Mouse (Mus musculus) heart, postnatal 0 days (tissue): Measurements from ENCODE around the gene Gm37240. TPM values are rescaled to one million over a fixed set of nuclear protein-coding genes. Genes with fewer than 3 reads are reported as not detected.

Source experiments
- ATAC-seq: fragments of 200-750 bp; cut with Nextera tagmentation; 2 replicates; pipeline ENCODE4 v1.8.0; 2017; ENCODE audit warnings: low read depth, moderate number of reproducible peaks, moderate library complexity; ENCODE audit not compliant: insufficient read depth
- DNase-seq: peaks from one replicate; pipeline ENCODE4 v3.0.0-alpha.2; 2016; ENCODE audit warnings: low spot score
- H3K27ac ChIP-seq: fragments of 300-500 bp; sonication (generic); 2 replicates; pipeline ENCODE4 v1.5.1; 2014; ENCODE audit warnings: low read depth, mild to moderate bottlenecking
- H3K27me3 ChIP-seq: fragments of 300-500 bp; sonication (generic); 2 replicates; pipeline ENCODE4 v1.6.1; 2014; ENCODE audit warnings: low read length, mixed read lengths; ENCODE audit not compliant: control insufficient read depth, insufficient read depth
- H3K36me3 ChIP-seq: fragments of 300-500 bp; sonication (generic); replicated peaks from 2 replicates; pipeline ENCODE4 v1.6.1; 2014; ENCODE audit warnings: low read length, mixed read lengths; ENCODE audit not compliant: control insufficient read depth, insufficient read depth
- H3K4me1 ChIP-seq: fragments of 300-500 bp; sonication (generic); 2 replicates; pipeline ENCODE4 v1.6.1; 2014; ENCODE audit warnings: antibody characterized with exemption; ENCODE audit not compliant: control insufficient read depth, insufficient read depth
- H3K4me2 ChIP-seq: fragments of 300-500 bp; sonication (generic); 2 replicates; pipeline ENCODE4 v1.6.1; 2014; ENCODE audit warnings: low read depth, mild to moderate bottlenecking, low read length, moderate library complexity
- H3K4me3 ChIP-seq: fragments of 300-500 bp; sonication (generic); 2 replicates; pipeline ENCODE4 v1.5.1; 2014; ENCODE audit warnings: low read depth, low read length
- H3K9ac ChIP-seq: fragments of 300-500 bp; sonication (generic); replicated peaks from 2 replicates; pipeline ENCODE4 v1.6.1; 2014; ENCODE audit warnings: low read depth, low read length, mixed read lengths
- H3K9me3 ChIP-seq: fragments of 300-500 bp; sonication (generic); replicated peaks from 2 replicates; pipeline ENCODE4 v1.6.1; 2016; ENCODE audit warnings: low read length; ENCODE audit not compliant: control insufficient read depth
- CTCF ChIP-seq: IDR thresholded peaks from 2 replicates; pipeline ENCODE4 v1.5.1; 2016; ENCODE audit warnings: antibody characterized with exemption, control low read depth, low read depth
- EP300 ChIP-seq: IDR thresholded peaks from 2 replicates; pipeline ENCODE4 v1.6.1; 2016; ENCODE audit warnings: antibody characterized with exemption, low read depth
- whole genome bisulfite sequencing: fragments of 180-500 bp; shearing (Covaris S2); extraction: QIAGEN DNeasy Blood & Tissue Kit; methylation state at CpG from one replicate; pipeline ENCODE4 v1.1.7; 2014; 5-methylcytosine and 5-hydroxymethylcytosine counted together
- polyA plus RNA-seq: library from polyadenylated mRNA; unstranded; fragments of >200 nt; fragmentation: Nextera tagmentation; extraction: Ambion mirVana; gene quantifications from 2 replicates; pipeline ENCODE4 v1.2.1, GENCODE M21; 2015
- total RNA-seq: library from RNA; depleted of rRNA; stranded (reverse); fragments of >200 nt; gene quantifications from 2 replicates; pipeline ENCODE4 v1.2.3, GENCODE M21; 2014; ENCODE audit warnings: low replicate concordance

Gene Gm37240
- total and polyA plus RNA-seq, 2 experiments from 2014 or later = 21.7 to 72.1 TPM

DNA sequence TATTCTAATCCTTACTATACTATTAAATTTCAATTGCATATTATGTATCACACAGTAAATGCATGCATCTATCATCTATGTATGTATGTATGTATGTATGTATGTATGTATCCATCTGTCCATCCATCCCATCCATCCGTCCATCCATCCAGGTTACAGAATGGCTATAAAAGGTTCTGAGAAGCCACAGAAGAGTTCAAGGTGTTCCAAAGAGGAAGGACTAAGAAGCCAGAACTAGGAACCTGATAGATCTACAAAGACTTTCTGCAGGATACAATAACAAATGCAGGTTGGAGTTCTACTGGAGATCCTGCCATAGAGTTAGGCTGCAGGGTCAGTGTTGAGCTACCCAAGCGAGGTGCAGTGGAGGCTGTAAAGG lies 1201.0 kb downstream of the Gm37240 start:
- WGBS = 94% methylated on average over 2 of the region's 2 CpGs
- DNase-seq = no peak
- H3K27me3 ChIP-seq = no peaks in the 10 kb centered on the region
- TF ChIP-seq CTCF (no peak), EP300 (no peak)
- ATAC-seq = no peak
- H3K27ac ChIP-seq = no peak overlapping the region
- H3K4me1 ChIP-seq = no peaks in the 10 kb centered on the region
- H3K4me2 ChIP-seq = no peak overlapping the region
- no peak overlapping the region for H3K4me3 ChIP-seq
- no peak overlapping the region for H3K9ac ChIP-seq
- no peaks in the 10 kb centered on the region for H3K36me3 ChIP-seq
- H3K9me3 ChIP-seq = no peaks in the 10 kb centered on the region

DNA sequence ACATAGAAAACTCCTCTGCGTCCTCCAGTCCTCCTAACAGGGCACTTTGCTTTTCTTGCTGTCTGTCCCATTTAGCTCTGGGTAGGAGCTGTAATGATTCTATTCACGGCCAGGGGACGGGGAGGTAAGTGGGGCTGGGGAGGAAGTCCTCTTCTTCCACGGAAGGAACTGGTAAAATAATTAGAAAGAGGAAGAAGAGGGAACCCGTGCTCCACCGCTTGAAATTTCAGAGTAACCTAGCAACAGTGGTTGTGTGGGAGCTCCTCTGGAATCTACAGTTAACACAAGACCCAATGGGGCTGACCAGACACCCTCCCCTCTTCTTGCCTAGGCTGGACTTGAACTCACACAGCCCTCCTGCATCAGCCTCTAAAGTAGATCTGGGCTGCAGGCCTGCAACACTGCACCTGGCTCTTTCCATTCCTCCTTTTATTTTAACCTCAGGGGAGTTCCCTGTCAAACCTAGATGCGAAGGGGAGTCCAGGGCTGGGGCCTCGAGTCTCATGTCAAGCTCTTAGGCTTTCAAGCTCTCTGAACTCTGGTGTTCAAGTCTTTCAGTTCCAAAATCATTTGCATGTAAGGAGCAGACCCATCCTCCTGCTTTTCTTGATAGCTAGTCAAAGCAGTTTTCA lies 1201.5 kb downstream of the Gm37240 start:
- Histone ChIP-seq H3K27ac (no peak overlapping the region), H3K9ac (no peak overlapping the region), H3K4me3 (no peak overlapping the region), H3K27me3 (no peaks in the 10 kb centered on the region), H3K4me2 (no peak overlapping the region), H3K9me3 (no peaks in the 10 kb centered on the region), H3K36me3 (no peaks in the 10 kb centered on the region), H3K4me1 (no peaks in the 10 kb centered on the region)
- TF ChIP-seq EP300 (no peak), CTCF (no peak)
- ATAC-seq (no peak), DNase-seq (no peak)
- WGBS = 61% methylated on average over 8 of the region's 8 CpGs

DNA sequence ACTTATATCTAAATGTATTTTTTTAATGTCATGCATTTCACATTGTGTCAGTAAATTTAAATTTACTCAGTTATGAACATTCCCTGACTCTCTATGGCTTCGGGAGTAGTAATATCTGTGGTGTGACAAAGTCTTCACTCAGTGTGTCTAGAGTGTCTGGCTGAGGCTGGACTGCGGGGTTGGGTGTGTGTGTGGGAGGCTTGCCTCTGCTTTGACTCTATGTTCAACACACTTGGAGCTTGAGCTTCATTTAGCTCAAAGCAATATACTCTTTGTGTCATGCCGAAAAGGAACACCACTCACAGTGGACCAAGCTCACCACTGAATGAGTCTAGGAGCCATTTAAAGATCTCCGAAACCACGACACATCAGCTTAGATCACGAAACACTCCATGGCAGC lies 1203.5 kb downstream of the Gm37240 start:
- no peak for ATAC-seq
- 86% methylated on average over 6 of the region's 6 CpGs for WGBS
- no peak for TF ChIP-seq EP300
- no peak for TF ChIP-seq CTCF

DNA sequence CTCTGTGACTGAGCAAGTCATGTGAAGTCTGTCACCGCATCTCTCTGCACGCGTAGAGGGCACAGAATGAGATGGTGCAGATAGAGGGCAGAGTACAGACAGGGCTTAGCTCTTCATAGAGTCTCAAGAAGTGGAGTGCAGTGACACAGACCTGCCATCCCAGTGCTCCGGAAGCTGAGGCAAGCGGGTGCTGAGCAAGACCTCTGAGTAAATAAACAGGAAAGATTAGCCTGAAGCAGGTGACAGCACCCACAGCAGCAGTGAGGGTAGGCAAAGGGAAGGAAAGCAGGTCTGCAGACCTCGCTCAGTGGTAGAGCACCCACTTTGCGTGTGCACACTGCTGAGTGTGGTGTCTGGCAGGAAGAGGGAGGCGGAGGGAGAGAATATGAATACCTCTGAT lies 1205.6 kb downstream of the Gm37240 start:
- TF ChIP-seq EP300 (no peak), CTCF (no peak)
- no peak for DNase-seq

More for the DNA sequence above, 1203.5 kb downstream of the Gm37240 start:
- H3K27ac ChIP-seq = no peak overlapping the region
- no peak for DNase-seq
- H3K27me3 ChIP-seq = no peaks in the 10 kb centered on the region
- H3K9ac ChIP-seq = no peak overlapping the region
- no peak overlapping the region for H3K4me2 ChIP-seq
- no peak overlapping the region for H3K4me3 ChIP-seq
- H3K36me3 ChIP-seq = no peaks in the 10 kb centered on the region
- no peaks in the 10 kb centered on the region for H3K9me3 ChIP-seq
- no peaks in the 10 kb centered on the region for H3K4me1 ChIP-seq

DNA sequence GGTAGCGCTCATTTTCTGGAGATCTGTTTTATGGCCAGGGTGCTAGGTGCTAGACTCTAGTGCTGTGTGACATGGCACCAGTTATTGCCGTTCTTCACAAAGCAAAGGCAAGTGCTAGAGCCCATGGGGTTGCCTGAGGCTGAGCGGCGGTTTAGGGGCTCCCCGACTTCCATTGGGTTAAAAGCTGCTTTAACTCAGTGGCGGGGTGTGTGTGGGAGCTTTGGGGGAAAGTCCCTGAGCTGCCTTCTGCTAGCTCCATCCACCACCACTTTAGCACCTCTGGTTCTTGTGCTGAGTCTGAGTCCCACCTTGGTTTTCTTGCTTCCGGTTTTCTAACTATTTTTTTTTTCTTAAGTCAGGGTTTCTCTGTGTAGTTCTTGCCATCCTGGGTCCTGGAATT lies 1207.3 kb downstream of the Gm37240 start:
- no peak for DNase-seq
- no peaks in the 10 kb centered on the region for H3K27me3 ChIP-seq
- no peak overlapping the region for H3K4me2 ChIP-seq
- no peak overlapping the region for H3K9ac ChIP-seq
- H3K36me3 ChIP-seq = no peaks in the 10 kb centered on the region
- 88% methylated on average over 7 of the region's 7 CpGs for WGBS
- H3K4me3 ChIP-seq = no peak overlapping the region
- H3K9me3 ChIP-seq = no peaks in the 10 kb centered on the region
- H3K27ac ChIP-seq = no peak overlapping the region
- H3K4me1 ChIP-seq = no peaks in the 10 kb centered on the region
- no peak for TF ChIP-seq EP300
- no peak for TF ChIP-seq CTCF
- no peak for ATAC-seq

More for the DNA sequence above, 1205.6 kb downstream of the Gm37240 start:
- Histone ChIP-seq H3K9ac (no peak overlapping the region), H3K9me3 (no peaks in the 10 kb centered on the region), H3K4me2 (no peak overlapping the region), H3K27ac (no peak overlapping the region), H3K4me3 (no peak overlapping the region), H3K36me3 (no peaks in the 10 kb centered on the region), H3K4me1 (no peaks in the 10 kb centered on the region), H3K27me3 (no peaks in the 10 kb centered on the region)
- WGBS = 74% methylated on average over 8 of the region's 8 CpGs
- no peak for ATAC-seq

DNA sequence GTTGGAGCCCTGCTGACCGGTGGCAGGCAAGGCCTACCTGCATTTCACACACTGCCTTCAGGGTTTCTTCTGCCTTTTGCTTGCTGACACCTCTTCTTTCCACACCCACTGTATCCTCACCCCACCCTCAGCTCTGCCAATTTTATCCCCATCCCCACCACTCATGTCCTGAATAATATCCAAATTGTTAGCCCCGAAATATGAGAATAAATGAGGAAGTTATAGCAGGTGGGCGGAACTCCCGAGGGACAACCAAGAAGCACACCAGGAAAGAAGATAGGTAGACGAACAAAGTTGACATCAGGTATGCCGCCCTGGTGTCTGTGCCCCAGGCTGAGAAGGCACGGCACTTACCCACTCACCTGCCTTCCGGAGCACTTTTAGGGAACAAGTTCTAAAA lies 1207.8 kb downstream of the Gm37240 start:
- 82% methylated on average over 8 of the region's 8 CpGs for WGBS
- H3K4me2 ChIP-seq = no peak overlapping the region
- no peaks in the 10 kb centered on the region for H3K36me3 ChIP-seq
- no peak overlapping the region for H3K27ac ChIP-seq
- H3K9ac ChIP-seq = no peak overlapping the region
- DNase-seq (no peak), ATAC-seq (no peak)
- no peak overlapping the region for H3K4me3 ChIP-seq
- H3K9me3 ChIP-seq = no peaks in the 10 kb centered on the region
- TF ChIP-seq CTCF (no peak), EP300 (no peak)
- H3K4me1 ChIP-seq = no peaks in the 10 kb centered on the region
- no peaks in the 10 kb centered on the region for H3K27me3 ChIP-seq
